Mouse (Mus musculus) heart, adult 2 months (tissue): ENCODE data around the gene Arhgef1.

Experiments used
- CTCF ChIP-seq: fragments of 200-600 bp; IDR thresholded peaks from 2 replicates; pipeline ENCODE4 v1.8.1; 2022; ENCODE audit warnings: antibody characterized with exemption, mild to moderate bottlenecking, moderate library complexity
- EP300 ChIP-seq: fragments of 200-500 bp; IDR thresholded peaks from 2 replicates; pipeline ENCODE4 v1.6.1; 2011; ENCODE audit warnings: low read depth, low read length, control low read depth; ENCODE audit not compliant: insufficient read depth
- POLR2A ChIP-seq: fragments of 200-500 bp; IDR thresholded peaks from 2 replicates; pipeline ENCODE4 v1.6.1; 2011; ENCODE audit warnings: mild to moderate bottlenecking, low read depth, low read length, control low read depth; ENCODE audit not compliant: insufficient read depth

- no peak for TF ChIP-seq POLR2A
- no peak for TF ChIP-seq CTCF
- TF ChIP-seq EP300, result no peak
Measured at GRCm38 (mm10) chr7:24869532-24870165, 33.1 kb upstream of the Arhgef1 start, which contains the start of the genes Lypd4 and Dmrtc2.
